Mouse (Mus musculus): ENCODE measurements around the gene Lrrc8b. TPM values are rescaled to one million over a fixed set of nuclear protein-coding genes. Genes with fewer than 3 reads are reported as not detected.
A peak's percentile ranks its signal among the peaks of the same experiment; 100 is the strongest.

Lrrc8b gene
- polyA plus RNA-seq, 1 experiment from 2014 or later = 13.3 TPM

DNA sequence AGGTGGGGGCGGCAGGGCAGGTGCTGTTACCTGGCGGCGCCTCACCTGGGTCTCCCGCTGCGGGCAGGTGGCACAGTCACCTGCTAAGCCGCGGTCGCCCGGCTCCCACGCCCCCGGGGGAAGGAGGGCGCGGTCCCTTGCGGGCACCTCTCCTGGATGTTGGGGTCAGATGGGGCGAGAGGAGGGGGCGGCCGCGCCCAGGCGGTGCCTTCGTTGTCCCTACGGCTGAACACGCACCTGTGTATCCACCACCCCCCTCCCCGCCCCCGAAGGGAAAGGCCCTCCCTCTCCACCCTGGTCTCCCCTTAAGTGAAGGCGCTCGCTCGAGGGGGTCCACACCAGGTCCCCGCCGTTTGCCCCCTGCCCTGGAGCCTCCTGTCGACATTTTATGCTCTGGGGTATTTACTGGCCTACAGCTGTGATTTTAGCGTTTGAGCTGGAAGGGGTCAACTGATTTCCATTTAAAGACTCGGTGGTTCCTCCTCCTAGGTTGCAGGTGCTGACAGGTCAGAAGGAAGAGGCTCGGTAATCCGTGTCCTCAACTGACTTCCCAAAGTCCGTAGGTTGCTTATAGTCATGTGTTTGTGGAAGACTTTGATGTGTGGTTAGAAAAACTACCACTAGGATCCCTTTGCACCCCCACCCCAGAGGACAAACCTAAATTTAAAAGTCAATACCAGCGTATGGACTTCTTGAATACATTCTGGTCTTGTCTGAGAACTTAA is 538 bp downstream of the Lrrc8b start:
- peaks cover 5% of the 10 kb centered on the region; the same call in 1 of the 2 replicates for H3K9me3 ChIP-seq (ENCODE audit: control insufficient read depth, low read length)
- H3K27ac ChIP-seq (ENCODE audit: low read depth, low read length) = no peak overlapping the region
- H3K4me2 ChIP-seq = peak overlapping the region; percentile 96
- WGBS = 3% methylated on average over 31 of the region's 36 CpGs
- DNase-seq (ENCODE audit: low spot score, missing footprints) = peak; percentile 92
- peak overlapping the region; percentile 95 for H3K9ac ChIP-seq (ENCODE audit: low read length)
- H3K36me3 ChIP-seq (ENCODE audit: control insufficient read depth, insufficient read depth, low read length) = no peaks in the 10 kb centered on the region
- ATAC-seq (ENCODE audit: low FRiP score) = peak; percentile 72
- H3K4me1 ChIP-seq (ENCODE audit: control insufficient read depth, insufficient read depth, low read length) = no peaks in the 10 kb centered on the region; the same call in 1 of the 2 replicates
- peak overlapping the region; percentile 82 for H3K4me3 ChIP-seq (ENCODE audit: low read depth, low read length)
- 0 out of 2 replicates have a peak, but pooled peaks cover 2% of the 10 kb centered on the region for H3K27me3 ChIP-seq (ENCODE audit: control insufficient read depth, insufficient read depth, low read length)

DNA sequence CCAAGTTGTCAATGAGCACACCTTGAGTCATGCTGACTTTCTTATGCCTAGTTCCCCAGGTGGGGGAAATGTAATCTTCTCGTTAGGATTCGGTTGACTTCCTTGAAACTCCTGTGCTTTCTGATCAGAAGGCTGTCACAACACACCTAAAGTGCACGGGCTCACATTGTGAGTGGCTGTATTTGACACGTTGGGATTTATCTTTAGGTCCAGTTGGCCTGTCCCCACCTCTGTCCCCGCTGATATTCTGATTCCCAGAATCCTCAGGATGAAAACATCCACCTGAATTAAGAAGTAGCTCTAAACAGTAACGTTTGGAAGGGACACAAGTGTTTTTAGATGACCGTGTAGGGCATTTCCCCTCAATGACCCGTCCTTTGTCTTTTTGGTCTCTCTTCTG is 1.6 kb downstream of the Lrrc8b start:
- Histone ChIP-seq H3K4me2 (no peak overlapping the region), H3K27ac (ENCODE audit: low read depth, low read length) (no peak overlapping the region), H3K27me3 (ENCODE audit: control insufficient read depth, insufficient read depth, low read length) (0 out of 2 replicates have a peak, but pooled peaks cover 2% of the 10 kb centered on the region), H3K9me3 (ENCODE audit: control insufficient read depth, low read length) (peaks cover 5% of the 10 kb centered on the region; the same call in 1 of the 2 replicates), H3K4me1 (ENCODE audit: control insufficient read depth, insufficient read depth, low read length) (no peaks in the 10 kb centered on the region; the same call in 1 of the 2 replicates), H3K4me3 (ENCODE audit: low read depth, low read length) (no peak overlapping the region), H3K36me3 (ENCODE audit: control insufficient read depth, insufficient read depth, low read length) (no peaks in the 10 kb centered on the region), H3K9ac (ENCODE audit: low read length) (no peak overlapping the region)
- WGBS = 86% methylated on average over 8 of the region's 8 CpGs
- ATAC-seq (ENCODE audit: low FRiP score) (no peak), DNase-seq (ENCODE audit: low spot score, missing footprints) (no peak)

DNA sequence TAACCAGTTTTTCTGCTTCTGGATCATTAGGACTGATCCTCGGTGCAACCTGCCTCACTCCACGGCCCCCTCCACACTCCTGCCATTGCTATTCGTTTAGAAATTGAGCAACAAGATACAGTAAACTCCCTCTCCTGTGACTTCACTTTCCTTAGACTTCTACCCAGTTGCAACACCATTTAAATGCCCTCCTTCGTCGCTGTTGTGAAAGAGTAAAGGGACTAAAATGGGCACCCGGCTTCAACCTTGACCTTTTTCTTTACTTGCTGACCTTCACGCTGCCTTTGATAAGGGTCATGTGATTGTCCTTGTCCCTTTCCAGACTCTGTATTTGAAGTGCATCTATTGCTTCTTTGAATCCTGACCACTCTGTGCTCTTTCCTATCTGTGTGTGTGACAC is 2.8 kb downstream of the Lrrc8b start:
- no peak overlapping the region for H3K9ac ChIP-seq (ENCODE audit: low read length)
- H3K4me3 ChIP-seq (ENCODE audit: low read depth, low read length) = no peak overlapping the region
- H3K9me3 ChIP-seq (ENCODE audit: control insufficient read depth, low read length) = peaks cover 5% of the 10 kb centered on the region; the same call in 1 of the 2 replicates
- H3K4me1 ChIP-seq (ENCODE audit: control insufficient read depth, insufficient read depth, low read length) = no peaks in the 10 kb centered on the region; the same call in 1 of the 2 replicates
- H3K36me3 ChIP-seq (ENCODE audit: control insufficient read depth, insufficient read depth, low read length) = no peaks in the 10 kb centered on the region
- no peak overlapping the region for H3K27ac ChIP-seq (ENCODE audit: low read depth, low read length)
- 0 out of 2 replicates have a peak, but pooled peaks cover 2% of the 10 kb centered on the region for H3K27me3 ChIP-seq (ENCODE audit: control insufficient read depth, insufficient read depth, low read length)
- WGBS = 90% methylated on average over 7 of the region's 7 CpGs
- no peak for DNase-seq (ENCODE audit: low spot score, missing footprints)
- ATAC-seq (ENCODE audit: low FRiP score) = no peak
- H3K4me2 ChIP-seq = no peak overlapping the region

DNA sequence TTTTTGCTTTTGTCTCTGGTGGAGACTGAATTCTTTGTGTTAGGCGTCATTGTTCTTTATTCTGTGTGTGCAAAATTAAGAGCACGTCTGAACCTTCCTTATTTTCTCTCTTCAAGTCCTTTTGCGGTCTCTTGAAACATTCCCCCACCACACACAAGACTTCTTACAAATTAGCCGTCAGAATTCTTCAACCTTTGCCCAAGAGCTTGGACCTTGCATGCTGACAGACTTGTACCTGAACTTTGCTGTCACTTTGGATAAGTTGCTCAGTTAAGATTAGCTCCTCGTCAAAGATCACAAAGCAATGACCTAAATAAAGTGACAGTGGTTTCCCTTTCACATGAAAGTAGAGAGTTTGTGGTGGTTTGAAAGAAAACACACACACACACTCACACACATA is 3.3 kb downstream of the Lrrc8b start:
- H3K4me3 ChIP-seq (ENCODE audit: low read depth, low read length) = no peak overlapping the region
- WGBS = 96% methylated on average over 5 of the region's 5 CpGs
- no peaks in the 10 kb centered on the region; the same call in 1 of the 2 replicates for H3K4me1 ChIP-seq (ENCODE audit: control insufficient read depth, insufficient read depth, low read length)
- DNase-seq (ENCODE audit: low spot score, missing footprints) (no peak), ATAC-seq (ENCODE audit: low FRiP score) (no peak)
- H3K27me3 ChIP-seq (ENCODE audit: control insufficient read depth, insufficient read depth, low read length) = 0 out of 2 replicates have a peak, but pooled peaks cover 2% of the 10 kb centered on the region
- no peaks in the 10 kb centered on the region for H3K36me3 ChIP-seq (ENCODE audit: control insufficient read depth, insufficient read depth, low read length)
- no peak overlapping the region for H3K27ac ChIP-seq (ENCODE audit: low read depth, low read length)
- H3K9me3 ChIP-seq (ENCODE audit: control insufficient read depth, low read length) = peaks cover 5% of the 10 kb centered on the region; the same call in 1 of the 2 replicates
- no peak overlapping the region for H3K4me2 ChIP-seq
- no peak overlapping the region for H3K9ac ChIP-seq (ENCODE audit: low read length)

DNA sequence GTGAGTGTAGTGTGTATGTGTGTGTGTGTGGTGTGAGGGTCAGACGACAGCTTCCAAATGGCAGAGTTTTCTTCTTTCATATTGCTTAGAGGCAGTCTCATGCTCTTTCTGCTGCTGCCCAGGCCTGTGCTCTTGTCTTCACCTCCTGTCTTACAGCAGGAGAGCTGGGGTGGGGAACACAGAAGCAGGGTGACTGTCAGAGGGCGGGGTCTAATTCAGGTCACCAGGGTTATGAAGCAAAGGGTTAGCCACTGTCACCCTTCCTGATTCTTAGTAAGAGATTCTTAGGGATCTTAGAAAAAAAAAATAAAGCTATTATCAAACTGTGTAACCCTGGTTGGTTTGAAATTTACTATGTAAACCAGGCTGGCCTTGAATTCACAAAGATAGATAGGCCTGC is 10.0 kb downstream of the Lrrc8b start:
- WGBS = 95% methylated on average over 2 of the region's 2 CpGs
- Histone ChIP-seq H3K4me3 (ENCODE audit: low read depth, low read length) (no peak overlapping the region), H3K27ac (ENCODE audit: low read depth, low read length) (no peak overlapping the region), H3K27me3 (ENCODE audit: control insufficient read depth, insufficient read depth, low read length) (no peaks in the 10 kb centered on the region), H3K4me1 (ENCODE audit: control insufficient read depth, insufficient read depth, low read length) (no peaks in the 10 kb centered on the region), H3K4me2 (no peak overlapping the region), H3K36me3 (ENCODE audit: control insufficient read depth, insufficient read depth, low read length) (no peaks in the 10 kb centered on the region), H3K9me3 (ENCODE audit: control insufficient read depth, low read length) (no peaks in the 10 kb centered on the region), H3K9ac (ENCODE audit: low read length) (no peak overlapping the region)
- ATAC-seq (ENCODE audit: low FRiP score) (no peak), DNase-seq (ENCODE audit: low spot score, missing footprints) (no peak)

DNA sequence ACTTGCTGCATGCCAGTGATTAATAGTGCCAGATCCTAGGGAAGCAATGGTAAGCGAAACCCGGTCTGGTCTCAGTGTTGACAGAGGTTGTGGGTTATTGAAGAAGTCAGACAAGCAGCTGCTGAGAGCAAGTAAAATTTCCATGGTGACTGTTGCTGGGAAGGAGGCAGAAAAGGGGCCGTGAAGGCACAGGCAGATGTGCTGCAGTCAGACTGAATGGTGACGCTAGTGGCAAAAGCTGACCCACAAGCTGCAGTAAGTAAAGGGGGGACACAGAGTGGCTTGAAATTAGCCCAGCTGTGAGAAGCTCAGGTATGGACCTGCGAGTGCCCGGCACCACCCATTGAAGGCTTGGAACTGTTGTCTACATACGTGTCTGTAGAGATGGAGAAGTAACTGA is 11.8 kb downstream of the Lrrc8b start:
- Histone ChIP-seq H3K4me3 (ENCODE audit: low read depth, low read length) (no peak overlapping the region), H3K27ac (ENCODE audit: low read depth, low read length) (no peak overlapping the region), H3K36me3 (ENCODE audit: control insufficient read depth, insufficient read depth, low read length) (no peaks in the 10 kb centered on the region), H3K9me3 (ENCODE audit: control insufficient read depth, low read length) (no peaks in the 10 kb centered on the region), H3K27me3 (ENCODE audit: control insufficient read depth, insufficient read depth, low read length) (no peaks in the 10 kb centered on the region), H3K4me2 (no peak overlapping the region), H3K4me1 (ENCODE audit: control insufficient read depth, insufficient read depth, low read length) (no peaks in the 10 kb centered on the region), H3K9ac (ENCODE audit: low read length) (no peak overlapping the region)
- 80% methylated on average over 7 of the region's 7 CpGs for WGBS
- DNase-seq (ENCODE audit: low spot score, missing footprints) (no peak), ATAC-seq (ENCODE audit: low FRiP score) (no peak)

DNA sequence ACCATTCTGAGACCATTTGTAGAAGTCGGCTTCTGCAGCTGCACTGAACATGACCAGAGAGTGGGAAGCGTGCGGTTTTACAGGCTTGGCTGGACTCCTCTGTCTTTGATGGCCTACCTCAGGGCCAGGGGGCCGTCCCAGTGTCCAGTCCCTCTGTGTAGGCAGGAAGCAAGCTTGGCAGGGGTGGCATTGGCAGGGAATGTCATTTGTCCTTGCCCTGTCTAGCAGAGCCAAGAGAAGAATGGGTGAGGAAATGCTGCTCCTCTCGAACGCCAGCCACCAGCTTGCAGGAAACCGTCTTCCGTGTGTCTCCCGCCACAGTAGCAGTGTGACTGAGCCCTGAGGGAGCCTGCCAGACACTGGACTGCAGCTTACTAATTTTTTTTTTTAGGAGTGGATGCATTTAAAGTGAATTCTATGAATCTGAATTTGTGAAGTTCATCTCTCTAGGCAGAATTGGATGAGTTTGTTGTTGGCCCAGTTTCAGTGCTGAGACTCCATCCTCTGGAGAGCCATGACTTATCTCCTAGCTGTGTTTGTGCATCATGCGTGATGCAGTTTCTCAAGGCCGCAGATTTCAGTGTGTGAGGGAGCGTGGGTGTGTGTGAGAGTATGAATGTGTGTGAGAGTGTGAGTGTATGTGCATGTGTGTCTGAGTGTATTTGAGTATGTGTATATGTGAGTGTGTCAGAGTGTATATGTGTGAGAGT is 12.8 kb downstream of the Lrrc8b start:
- H3K27me3 ChIP-seq (ENCODE audit: control insufficient read depth, insufficient read depth, low read length) = no peaks in the 10 kb centered on the region
- H3K4me3 ChIP-seq (ENCODE audit: low read depth, low read length) = no peak overlapping the region
- no peak overlapping the region for H3K9ac ChIP-seq (ENCODE audit: low read length)
- H3K27ac ChIP-seq (ENCODE audit: low read depth, low read length) = no peak overlapping the region
- no peaks in the 10 kb centered on the region for H3K4me1 ChIP-seq (ENCODE audit: control insufficient read depth, insufficient read depth, low read length)
- H3K36me3 ChIP-seq (ENCODE audit: control insufficient read depth, insufficient read depth, low read length) = no peaks in the 10 kb centered on the region; the same call in 1 of the 2 replicates
- no peaks in the 10 kb centered on the region for H3K9me3 ChIP-seq (ENCODE audit: control insufficient read depth, low read length)
- ATAC-seq (ENCODE audit: low FRiP score) (no peak), DNase-seq (ENCODE audit: low spot score, missing footprints) (no peak)
- H3K4me2 ChIP-seq = no peak overlapping the region
- WGBS = 85% methylated on average over 12 of the region's 12 CpGs

DNA sequence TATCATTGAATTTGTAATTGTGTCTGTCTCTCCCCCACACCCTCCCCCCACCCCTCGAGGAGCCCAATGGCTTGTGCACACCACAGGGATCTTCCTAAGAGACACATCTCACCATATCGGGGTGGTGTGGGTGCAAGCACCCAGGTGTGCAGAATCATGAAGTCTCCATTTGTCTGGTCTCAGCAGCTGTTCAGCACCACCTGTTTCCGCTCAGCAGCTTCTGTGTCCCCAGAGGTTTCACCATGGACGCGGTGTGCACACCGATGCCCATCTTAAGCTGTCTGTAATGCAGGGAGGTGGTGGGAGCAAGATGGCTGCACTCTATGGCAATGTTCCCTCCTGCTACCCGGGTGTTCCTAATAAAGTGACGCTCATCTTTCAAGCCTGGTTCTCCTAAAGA is 14.6 kb downstream of the Lrrc8b start:
- Histone ChIP-seq H3K9ac (ENCODE audit: low read length) (no peak overlapping the region), H3K4me2 (no peak overlapping the region), H3K4me1 (ENCODE audit: control insufficient read depth, insufficient read depth, low read length) (no peaks in the 10 kb centered on the region), H3K36me3 (ENCODE audit: control insufficient read depth, insufficient read depth, low read length) (no peaks in the 10 kb centered on the region; the same call in 1 of the 2 replicates), H3K27ac (ENCODE audit: low read depth, low read length) (no peak overlapping the region), H3K9me3 (ENCODE audit: control insufficient read depth, low read length) (no peaks in the 10 kb centered on the region), H3K27me3 (ENCODE audit: control insufficient read depth, insufficient read depth, low read length) (no peaks in the 10 kb centered on the region), H3K4me3 (ENCODE audit: low read depth, low read length) (no peak overlapping the region)
- WGBS = 91% methylated on average over 8 of the region's 8 CpGs
- DNase-seq (ENCODE audit: low spot score, missing footprints) (no peak), ATAC-seq (ENCODE audit: low FRiP score) (no peak)

DNA sequence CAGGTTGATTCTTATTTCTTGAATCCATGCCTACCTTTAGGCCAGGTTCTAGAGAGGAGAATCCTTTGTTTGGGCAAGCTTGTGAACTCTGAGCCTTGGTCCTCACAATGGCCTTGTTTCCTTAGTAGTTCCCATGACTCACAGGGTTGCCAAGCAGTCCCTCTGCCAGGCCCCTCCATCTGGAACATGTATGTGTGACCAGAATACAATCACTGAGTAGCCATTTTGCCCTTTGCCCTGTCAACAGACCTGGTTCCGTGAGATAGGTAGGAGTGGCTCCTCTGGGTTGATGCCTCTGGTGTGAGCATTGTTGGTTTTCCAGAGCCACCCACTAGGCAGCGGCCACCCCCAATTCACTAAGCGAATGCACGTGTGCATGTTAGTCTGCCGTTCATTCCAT is 24.0 kb downstream of the Lrrc8b start:
- no peak overlapping the region for H3K9ac ChIP-seq (ENCODE audit: low read length)
- H3K9me3 ChIP-seq (ENCODE audit: control insufficient read depth, low read length) = no peaks in the 10 kb centered on the region
- no peak for ATAC-seq (ENCODE audit: low FRiP score)
- no peak for DNase-seq (ENCODE audit: low spot score, missing footprints)
- H3K27ac ChIP-seq (ENCODE audit: low read depth, low read length) = no peak overlapping the region
- no peaks in the 10 kb centered on the region for H3K36me3 ChIP-seq (ENCODE audit: control insufficient read depth, insufficient read depth, low read length)
- no peaks in the 10 kb centered on the region for H3K4me1 ChIP-seq (ENCODE audit: control insufficient read depth, insufficient read depth, low read length)
- H3K4me3 ChIP-seq (ENCODE audit: low read depth, low read length) = no peak overlapping the region
- no peak overlapping the region for H3K4me2 ChIP-seq
- no peaks in the 10 kb centered on the region for H3K27me3 ChIP-seq (ENCODE audit: control insufficient read depth, insufficient read depth, low read length)
- WGBS = 91% methylated on average over 5 of the region's 5 CpGs
